Mouse (Mus musculus): ENCODE measurements around the gene Cds2. TPM values are rescaled to one million over a fixed set of nuclear protein-coding genes. Genes with fewer than 3 reads are reported as not detected.

Cds2 gene
- polyA plus RNA-seq, 1 experiment = 181 TPM

- H3K27ac ChIP-seq (ENCODE audit: insufficient read depth, low read depth, low read length) = no peak overlapping the region
- 85% methylated on average over 4 of the region's 4 CpGs for WGBS
- H3K4me1 ChIP-seq (ENCODE audit: control insufficient read depth, insufficient read depth, low read length) = peaks cover 11% of the 10 kb centered on the region
- TF ChIP-seq POLR2A (IDR thresholded peaks at IDR 0.05; ENCODE audit: insufficient read depth, low read depth, low read length) (no peak), CTCF (IDR thresholded peaks at IDR 0.05; ENCODE audit: insufficient read depth, low read depth, low read length) (no peak)
- H3K4me3 ChIP-seq (ENCODE audit: insufficient read depth, low read depth, low read length) = no peak overlapping the region
Observed at GRCm38 (mm10) chr2:132276249-132276648, 13.3 kb downstream of the Cds2 start.

- WGBS = 76% methylated on average over 8 of the region's 8 CpGs
- no peak for TF ChIP-seq CTCF (IDR thresholded peaks at IDR 0.05; ENCODE audit: insufficient read depth, low read depth, low read length)
- TF ChIP-seq POLR2A (IDR thresholded peaks at IDR 0.05; ENCODE audit: insufficient read depth, low read depth, low read length) = no peak
Observed at GRCm38 (mm10) chr2:132278273-132278853, 15.4 kb downstream of the Cds2 start.

DNA sequence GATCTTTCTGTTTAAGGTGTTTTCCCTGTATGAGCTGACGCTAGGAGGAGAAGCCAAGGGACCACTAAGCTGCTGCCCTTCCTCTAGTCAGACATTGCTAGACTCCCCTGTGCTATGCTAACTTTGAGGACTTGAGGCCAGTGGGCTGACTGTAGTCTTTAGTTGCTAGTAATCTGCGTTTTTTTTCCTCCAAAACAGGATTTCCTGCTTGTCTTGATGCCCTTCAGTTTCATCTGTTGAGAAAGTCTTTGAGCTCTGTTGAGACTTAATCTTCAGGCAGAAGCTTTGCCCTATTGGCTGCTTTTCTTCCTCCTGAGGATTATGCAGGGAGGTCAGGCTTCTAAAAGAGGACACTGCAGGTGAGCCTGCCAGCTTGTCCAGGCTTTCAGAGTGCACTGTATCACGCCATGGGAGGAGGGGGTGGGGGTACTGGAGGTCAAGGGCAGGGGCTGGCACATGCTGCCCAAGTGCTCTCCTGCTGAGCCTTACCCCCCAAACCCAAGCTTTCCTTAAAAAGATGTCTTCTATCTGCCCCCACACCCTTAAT lies 16.5 kb downstream of the Cds2 start:
- H3K27ac ChIP-seq (ENCODE audit: insufficient read depth, low read depth, low read length) = peak overlapping the region; percentile 60
- no peak for TF ChIP-seq CTCF (IDR thresholded peaks at IDR 0.05; ENCODE audit: insufficient read depth, low read depth, low read length)
- no peak for TF ChIP-seq POLR2A (IDR thresholded peaks at IDR 0.05; ENCODE audit: insufficient read depth, low read depth, low read length)
- peaks cover 27% of the 10 kb centered on the region for H3K4me1 ChIP-seq (ENCODE audit: control insufficient read depth, insufficient read depth, low read length)
- no peak overlapping the region for H3K4me3 ChIP-seq (ENCODE audit: insufficient read depth, low read depth, low read length)
- 64% methylated on average over 3 of the region's 3 CpGs for WGBS

More at GRCm38 (mm10) chr2:132278273-132278853, 15.4 kb downstream of the Cds2 start:
- H3K4me1 ChIP-seq (ENCODE audit: control insufficient read depth, insufficient read depth, low read length) = peaks cover 23% of the 10 kb centered on the region
- H3K27ac ChIP-seq (ENCODE audit: insufficient read depth, low read depth, low read length) = no peak overlapping the region
- H3K4me3 ChIP-seq (ENCODE audit: insufficient read depth, low read depth, low read length) = no peak overlapping the region

- no peak overlapping the region for H3K4me3 ChIP-seq (ENCODE audit: insufficient read depth, low read depth, low read length)
- H3K4me1 ChIP-seq (ENCODE audit: control insufficient read depth, insufficient read depth, low read length) = peaks cover 33% of the 10 kb centered on the region
- TF ChIP-seq POLR2A (IDR thresholded peaks at IDR 0.05; ENCODE audit: insufficient read depth, low read depth, low read length) (no peak), CTCF (IDR thresholded peaks at IDR 0.05; ENCODE audit: insufficient read depth, low read depth, low read length) (no peak)
- no peak overlapping the region for H3K27ac ChIP-seq (ENCODE audit: insufficient read depth, low read depth, low read length)
- 69% methylated on average over 4 of the region's 4 CpGs for WGBS
Observed at GRCm38 (mm10) chr2:132279978-132280377, 17.0 kb downstream of the Cds2 start.

GRCm38 (mm10) chr2:132280518-132281120 lies 17.7 kb downstream of the Cds2 start:
- Histone ChIP-seq H3K4me3 (ENCODE audit: insufficient read depth, low read depth, low read length) (no peak overlapping the region), H3K4me1 (ENCODE audit: control insufficient read depth, insufficient read depth, low read length) (peaks cover 37% of the 10 kb centered on the region), H3K27ac (ENCODE audit: insufficient read depth, low read depth, low read length) (peak overlapping the region; percentile 41; the same call in 1 of the 2 replicates)
- WGBS = 78% methylated on average over 10 of the region's 10 CpGs
- TF ChIP-seq CTCF (IDR thresholded peaks at IDR 0.05; ENCODE audit: insufficient read depth, low read depth, low read length) (no peak), POLR2A (IDR thresholded peaks at IDR 0.05; ENCODE audit: insufficient read depth, low read depth, low read length) (no peak)

- 63% methylated on average over 10 of the region's 10 CpGs for WGBS
- Histone ChIP-seq H3K4me3 (ENCODE audit: insufficient read depth, low read depth, low read length) (no peak overlapping the region), H3K27ac (ENCODE audit: insufficient read depth, low read depth, low read length) (peak overlapping the region; percentile 35; the same call in 1 of the 2 replicates), H3K4me1 (ENCODE audit: control insufficient read depth, insufficient read depth, low read length) (peaks cover 37% of the 10 kb centered on the region)
- TF ChIP-seq POLR2A (IDR thresholded peaks at IDR 0.05; ENCODE audit: insufficient read depth, low read depth, low read length) = no peak
- TF ChIP-seq CTCF (IDR thresholded peaks at IDR 0.05; ENCODE audit: insufficient read depth, low read depth, low read length) = no peak
Observed at GRCm38 (mm10) chr2:132281560-132282452, 18.9 kb downstream of the Cds2 start.

- Histone ChIP-seq H3K4me1 (ENCODE audit: control insufficient read depth, insufficient read depth, low read length) (peaks cover 37% of the 10 kb centered on the region), H3K4me3 (ENCODE audit: insufficient read depth, low read depth, low read length) (no peak overlapping the region), H3K27ac (ENCODE audit: insufficient read depth, low read depth, low read length) (peak overlapping the region; percentile 63; the same call in 1 of the 2 replicates)
- WGBS = 26% methylated on average over 12 of the region's 12 CpGs
- TF ChIP-seq POLR2A (IDR thresholded peaks at IDR 0.05; ENCODE audit: insufficient read depth, low read depth, low read length) (no peak), CTCF (IDR thresholded peaks at IDR 0.05; ENCODE audit: insufficient read depth, low read depth, low read length) (no peak)
Observed at GRCm38 (mm10) chr2:132282453-132283174, 19.7 kb downstream of the Cds2 start.

All from olfactory bulb, adult 2 months (tissue).